Mouse (Mus musculus): ENCODE results near the gene 1300017J02Rik.

GRCm38 (mm10) chr9:103226806-103227205 is 78.1 kb downstream of the 1300017J02Rik start:
- no peak for TF ChIP-seq EP300 (optimal IDR thresholded peaks at IDR 0.05)
- TF ChIP-seq CTCF (IDR thresholded peaks at IDR 0.05; ENCODE audit: low read depth): no peak
